Mouse (Mus musculus): ENCODE measurements at regions not wholly inside any gene's neighbourhood (a gene's known extent, or its start where the extent isn't known, plus 50 kb on each side); places are given as distances from the start of the nearest gene placed in this dataset.
A peak's percentile ranks its signal among the peaks of the same experiment; 100 is the strongest.

GRCm38 (mm10) chr3:91416137-91416536 is 325.5 kb upstream of the 9130204L05Rik start:
- DNase-seq (ENCODE audit: low spot score): peak; percentile 8
